Mouse (Mus musculus) liver (tissue): ENCODE data around the gene Espn.

Source experiments
- DNase-seq: peaks from one replicate; pipeline ENCODE4 v3.0.0-alpha.2; 2020; ENCODE audit warnings: mixed read lengths

Espn gene

DNA sequence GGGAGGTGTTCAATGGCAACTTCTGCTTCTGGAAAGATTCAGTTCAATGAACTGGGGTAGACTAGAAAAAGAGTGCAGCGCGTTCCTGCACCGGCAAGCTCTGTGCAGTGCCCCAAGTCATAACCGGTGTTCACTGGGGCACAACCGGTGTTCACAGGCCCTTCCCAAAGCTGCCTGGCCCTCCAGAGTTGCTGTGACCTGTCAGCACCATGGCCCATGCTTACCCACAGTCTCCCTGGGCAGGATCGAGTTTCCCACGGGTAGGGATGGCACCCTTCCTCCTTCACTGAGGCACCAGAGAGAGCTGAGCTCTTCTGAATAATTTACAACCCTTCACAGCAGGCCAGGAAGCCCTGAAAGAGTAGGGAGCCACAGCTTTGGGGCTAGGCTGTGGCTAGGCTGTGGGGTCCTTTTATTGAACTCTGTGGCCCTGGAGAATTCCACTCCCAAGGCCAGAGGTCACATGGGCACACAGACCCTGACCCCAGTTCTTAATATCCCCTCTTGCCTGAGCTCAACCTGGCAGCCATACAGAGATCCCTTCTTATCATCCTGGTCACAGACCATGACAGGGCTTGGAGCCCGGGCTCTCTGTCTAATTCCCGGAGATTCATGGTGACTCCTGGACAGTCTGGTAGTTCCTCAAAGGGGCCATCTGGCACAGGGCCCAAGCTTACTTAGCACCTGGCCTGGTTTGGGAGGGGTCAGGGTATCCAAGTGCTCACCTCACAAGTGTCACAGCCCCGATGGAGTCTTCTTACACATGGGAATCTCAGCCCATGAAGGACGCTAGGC is 5.9 kb downstream of the Espn start:
- no peak for DNase-seq

DNA sequence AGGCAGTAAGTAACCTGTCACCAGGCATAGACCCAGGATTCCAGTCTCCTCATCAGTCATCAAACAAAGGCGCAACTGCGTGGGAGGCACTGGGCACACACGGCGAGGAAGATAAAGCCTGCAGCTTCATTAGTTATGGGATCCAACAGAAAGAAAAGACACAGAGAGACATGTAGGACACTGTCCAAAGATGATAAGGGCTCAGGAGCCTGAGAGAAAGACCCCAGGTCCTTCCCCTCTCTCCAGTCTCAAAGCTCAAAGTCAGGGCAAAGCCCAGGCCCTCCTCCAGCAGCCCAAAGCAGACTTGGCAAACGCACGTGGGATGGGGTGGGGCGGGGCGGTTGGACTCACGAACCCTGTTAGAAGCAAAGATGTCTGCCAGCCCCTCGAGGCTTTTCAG is 6.7 kb downstream of the Espn start:
- DNase-seq, result no peak

DNA sequence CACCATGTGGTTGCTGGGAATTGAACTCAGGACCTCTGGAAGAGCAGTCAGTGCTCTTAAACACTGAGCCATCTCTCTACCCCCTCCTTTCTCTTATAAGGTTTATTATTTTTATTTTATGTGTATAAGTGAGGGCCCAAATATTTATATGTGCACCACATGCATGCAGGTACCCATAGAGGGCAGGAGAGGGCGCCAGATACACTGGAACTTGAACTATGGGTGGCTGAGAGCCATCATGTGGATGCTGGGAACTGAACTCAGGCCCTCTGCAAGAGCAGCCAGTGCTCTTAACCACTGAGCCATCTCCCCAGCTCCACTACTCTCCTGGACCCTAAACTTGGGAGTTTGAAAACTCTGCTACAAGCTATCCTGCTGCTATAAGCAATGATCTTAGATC is 8.5 kb downstream of the Espn start:
- no peak for DNase-seq

DNA sequence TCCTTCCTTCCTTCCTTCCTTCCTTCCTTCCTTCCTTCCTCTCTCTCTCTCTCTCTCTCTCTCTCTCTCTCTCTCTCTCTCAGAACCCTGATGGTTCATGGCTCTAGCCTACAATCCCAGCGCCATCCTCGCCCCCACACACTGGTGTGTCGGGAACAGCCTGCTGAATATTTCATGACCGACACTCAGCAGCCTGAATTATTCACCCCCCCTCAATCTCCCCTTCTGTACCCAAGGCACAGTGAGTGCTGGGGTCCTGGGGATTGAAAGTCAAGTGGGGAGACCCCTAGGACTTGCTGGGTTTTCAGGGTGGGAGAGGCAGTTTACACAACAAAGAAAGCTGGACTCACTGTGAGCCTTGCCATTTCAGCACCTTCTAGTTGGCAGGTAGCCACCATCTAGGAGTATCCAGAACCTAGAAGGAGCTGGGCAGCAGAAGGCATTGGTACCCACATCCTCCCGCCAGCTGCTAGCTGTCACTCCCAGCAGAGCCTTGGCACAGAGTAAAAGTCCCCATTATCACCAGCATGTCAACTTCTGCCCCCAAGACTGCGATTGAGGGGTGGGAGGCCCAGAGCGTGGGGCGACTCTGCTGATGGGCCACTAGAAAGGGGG is 10.5 kb downstream of the Espn start:
- DNase-seq, result no peak

DNA sequence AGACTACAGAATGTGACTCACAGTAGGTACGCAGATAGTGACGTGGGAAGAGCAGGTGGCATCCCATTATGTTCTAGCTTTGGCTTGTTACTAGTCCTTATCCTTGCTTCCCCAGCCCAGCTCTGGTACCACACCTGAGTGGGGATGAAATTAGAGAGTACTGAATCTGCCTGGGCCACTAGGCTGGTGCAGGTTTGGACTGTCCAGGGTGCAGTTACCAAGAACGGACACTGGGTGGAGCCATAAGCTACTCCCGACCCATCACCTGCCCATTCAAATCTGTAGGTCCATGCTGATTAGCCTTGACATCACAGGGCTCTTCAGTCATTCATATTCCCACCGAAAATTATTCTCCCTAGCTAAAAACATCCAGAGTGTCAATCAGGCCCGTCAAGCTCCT is 11.7 kb downstream of the Espn start:
- peak; percentile 67 for DNase-seq

DNA sequence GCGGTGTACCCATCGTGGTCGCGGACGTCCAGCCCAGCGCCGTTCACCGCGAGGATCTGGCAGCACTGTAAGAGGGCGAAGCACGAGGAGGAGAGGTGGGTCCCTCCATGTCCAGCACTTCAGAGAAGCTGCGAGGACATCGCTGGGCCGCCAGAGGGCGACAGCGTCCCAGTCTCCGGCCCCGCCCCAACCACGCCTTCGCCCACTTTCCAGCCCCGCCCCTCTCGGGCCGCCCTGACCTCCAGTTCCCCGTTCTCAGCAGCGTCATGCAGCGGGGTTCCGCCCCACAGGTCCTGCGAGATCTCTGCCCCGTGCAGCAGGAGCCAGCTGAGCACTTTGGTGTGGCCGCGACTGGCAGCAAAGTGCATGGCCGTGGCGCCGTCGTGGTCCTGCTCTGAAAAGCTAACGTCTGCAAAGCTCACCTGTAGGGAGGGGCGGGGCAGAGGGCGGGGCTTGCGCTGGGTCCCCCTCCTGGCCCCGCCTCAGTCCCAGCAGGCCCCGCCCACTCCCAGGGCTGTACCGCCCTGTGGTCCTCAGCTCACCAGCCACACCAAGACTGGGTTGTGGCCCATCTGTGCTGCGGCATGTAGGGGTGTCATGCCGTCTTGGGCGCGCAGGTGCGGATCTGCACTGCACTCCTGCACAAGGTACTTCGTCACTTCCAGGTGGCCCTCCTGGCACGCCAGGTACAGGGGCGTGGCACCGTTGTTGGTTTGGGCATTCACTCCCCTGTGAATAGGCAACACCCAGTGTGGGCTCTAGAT is 13.5 kb downstream of the Espn start:
- peak; percentile 90 for DNase-seq

DNA sequence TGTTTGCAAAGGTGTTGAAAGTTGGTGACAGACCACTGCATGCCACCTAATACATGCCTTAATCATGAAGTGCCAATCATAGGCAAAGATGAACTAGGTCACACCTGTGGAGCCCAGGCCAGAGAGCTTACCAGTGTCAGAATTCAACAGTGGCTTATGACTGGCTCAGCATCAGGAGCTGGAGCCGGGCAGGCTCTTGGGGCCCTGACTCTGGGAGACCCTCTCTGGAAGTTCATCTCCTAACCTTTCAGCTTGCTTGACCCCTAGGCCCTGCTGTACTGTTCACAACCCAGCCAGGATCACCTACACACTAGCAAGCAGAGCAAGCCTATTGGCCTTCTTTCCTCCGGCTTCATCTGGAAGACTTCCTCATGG is 15.3 kb downstream of the Espn start:
- DNase-seq, result no peak

DNA sequence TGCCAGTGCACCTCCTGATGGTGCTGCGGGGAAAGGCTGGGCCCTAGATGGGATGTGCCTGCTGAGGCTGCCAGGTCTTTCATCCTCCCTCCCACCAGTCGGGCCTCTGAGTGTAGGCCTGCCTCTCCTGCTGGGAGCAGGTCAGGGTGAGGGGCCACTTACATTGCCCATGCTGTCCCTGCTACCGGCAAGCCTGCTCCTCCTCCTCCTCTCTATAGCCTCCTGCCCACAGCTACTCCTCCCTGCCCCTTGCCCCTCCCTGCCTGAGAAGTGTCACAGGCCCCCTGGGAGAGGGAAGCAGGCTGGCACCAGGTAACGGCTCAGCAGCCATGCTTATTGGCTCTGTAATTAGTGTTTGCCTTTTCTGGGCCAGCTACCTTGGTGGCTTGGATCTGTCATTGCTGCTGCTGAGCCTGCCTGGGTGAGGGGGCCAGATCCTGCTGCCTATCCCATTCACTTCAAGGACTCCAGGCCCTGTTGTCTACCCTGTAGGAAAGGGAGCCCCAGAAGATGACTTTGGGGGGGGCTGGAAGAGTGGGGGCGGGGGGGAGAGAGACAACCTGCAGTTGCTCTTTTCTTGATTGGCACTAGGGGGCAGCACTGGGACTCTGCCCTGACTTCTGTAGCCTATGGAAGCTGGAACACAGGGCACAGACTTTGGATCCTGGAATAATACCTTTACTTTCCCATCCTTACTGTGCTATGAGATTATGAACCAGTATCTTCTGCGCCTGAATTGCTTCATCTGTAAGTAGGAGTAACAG is 15.9 kb downstream of the Espn start:
- no peak for DNase-seq

DNA sequence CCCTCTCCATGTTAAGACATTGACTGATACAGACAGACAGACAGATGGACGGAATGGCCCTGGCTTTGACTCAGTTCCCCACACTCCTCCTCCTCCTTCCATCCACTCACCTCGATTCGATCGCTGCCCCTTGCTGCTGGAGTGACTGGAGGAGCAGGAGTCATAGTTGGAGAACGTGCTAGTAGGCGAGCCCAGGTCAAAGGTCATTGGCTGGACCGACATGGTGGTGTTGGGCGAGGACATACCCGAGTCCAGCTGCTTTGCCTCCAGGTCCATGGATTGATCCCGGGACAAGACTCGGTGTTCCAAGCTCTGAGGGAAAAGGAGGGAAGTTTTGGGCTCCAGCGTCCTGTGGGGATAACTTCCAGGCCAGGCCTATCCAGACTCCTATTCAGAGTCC is 16.8 kb downstream of the Espn start:
- DNase-seq, result no peak

DNA sequence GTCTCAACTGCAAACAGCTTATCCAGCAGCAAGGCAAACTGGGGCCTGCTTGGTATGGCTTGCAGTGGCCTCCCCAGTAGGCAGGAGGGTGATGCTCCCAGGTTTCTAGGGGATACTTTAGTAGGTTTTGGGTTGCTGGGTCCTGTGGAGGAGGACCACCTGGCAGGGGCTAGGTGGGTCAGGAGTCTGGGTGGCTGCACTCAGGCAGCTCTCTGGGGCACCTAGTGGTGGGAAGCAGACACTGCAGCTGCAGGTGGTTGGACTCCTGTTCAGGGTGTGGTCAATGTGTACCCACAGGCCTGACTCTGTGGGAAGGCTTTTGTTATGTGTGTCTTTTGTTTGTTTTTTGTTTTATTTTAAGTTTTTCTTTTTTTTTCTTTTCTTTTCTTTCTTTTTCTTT is 17.7 kb downstream of the Espn start:
- peak; percentile 73 for DNase-seq

DNA sequence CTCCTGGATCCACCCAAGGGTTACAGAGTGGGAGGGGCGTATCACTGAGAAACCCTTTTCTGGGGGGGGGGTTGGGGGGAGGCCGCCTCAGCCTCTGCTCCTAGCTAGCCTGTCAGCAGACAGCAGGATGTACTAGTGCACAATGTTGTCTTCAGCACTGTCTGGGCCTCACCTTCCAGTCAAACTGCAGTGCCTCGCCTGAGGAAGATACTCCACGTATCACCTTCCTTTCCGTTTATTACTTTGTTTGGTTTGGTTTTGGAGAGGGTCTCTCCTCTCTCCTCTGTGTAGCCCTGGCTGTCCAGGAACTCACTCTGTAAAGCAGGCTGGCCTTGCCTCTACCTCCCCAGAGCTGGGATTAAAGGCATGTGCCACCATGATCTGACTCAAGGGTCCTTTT is 19.0 kb downstream of the Espn start:
- DNase-seq, result no peak

DNA sequence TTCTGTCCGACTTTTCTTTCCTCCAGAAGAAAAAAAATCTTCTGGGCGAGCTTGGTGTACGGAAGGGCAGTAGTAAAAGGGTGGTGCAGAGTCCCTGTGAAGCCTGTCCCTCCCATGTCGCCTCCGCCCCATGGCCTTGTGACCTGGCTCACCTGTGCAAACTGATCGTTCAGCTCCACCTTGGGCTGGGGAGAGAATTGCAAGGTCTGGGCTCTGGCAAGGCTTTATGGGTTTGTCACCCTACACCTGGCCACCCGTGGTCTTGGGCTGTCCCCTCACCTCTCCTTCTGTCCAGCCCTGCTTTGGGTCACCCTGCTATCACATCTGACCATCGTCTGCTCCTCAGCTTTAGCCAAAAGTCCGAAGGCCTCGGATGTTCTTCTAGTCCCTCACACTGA is 19.4 kb downstream of the Espn start:
- no peak for DNase-seq

DNA sequence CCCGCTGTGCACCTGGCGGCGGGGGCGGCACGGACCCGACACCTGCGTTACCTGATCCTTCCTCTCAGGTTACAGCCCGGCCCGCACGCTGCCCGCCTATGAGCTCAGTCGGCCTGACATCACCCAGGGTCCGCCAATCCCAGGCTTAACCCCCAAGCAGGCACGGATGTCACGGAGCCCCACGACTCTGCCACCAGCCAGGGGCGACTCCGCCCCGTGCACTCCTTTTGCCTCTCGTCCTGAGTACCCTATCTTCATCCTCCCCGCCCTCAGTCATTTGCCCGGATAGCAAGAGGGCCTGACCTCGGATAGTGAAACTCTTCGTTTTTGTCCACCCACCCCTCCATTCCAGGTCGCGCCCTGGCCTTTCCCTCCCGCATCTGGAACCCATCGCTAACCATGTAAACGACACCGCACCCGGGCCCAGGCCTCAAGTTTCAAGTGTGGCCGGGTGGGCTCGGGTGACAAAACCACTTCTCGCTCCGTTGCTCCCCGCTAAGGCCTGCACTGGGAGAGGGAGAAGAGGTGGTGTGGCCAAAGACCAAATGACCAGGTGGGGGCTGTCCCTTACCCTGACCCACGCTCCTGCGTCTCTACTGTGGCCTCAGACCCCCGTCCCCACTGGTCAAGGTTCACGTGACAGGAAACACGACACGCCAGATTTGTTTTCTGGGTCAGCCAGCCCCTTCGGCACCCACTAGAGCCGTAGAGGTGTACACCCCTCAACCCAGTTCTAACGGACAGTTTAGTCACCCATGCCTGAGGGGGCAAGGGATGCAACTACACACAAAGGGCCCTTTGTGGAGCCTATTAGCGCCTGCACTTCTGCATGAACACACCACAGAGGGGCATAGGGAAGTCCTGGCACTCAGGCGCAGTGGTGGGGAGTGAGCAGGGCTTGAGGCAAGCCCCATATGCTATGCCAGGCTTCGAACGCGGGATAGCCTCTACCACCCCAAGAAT is 20.1 kb downstream of the Espn start:
- no peak for DNase-seq

DNA sequence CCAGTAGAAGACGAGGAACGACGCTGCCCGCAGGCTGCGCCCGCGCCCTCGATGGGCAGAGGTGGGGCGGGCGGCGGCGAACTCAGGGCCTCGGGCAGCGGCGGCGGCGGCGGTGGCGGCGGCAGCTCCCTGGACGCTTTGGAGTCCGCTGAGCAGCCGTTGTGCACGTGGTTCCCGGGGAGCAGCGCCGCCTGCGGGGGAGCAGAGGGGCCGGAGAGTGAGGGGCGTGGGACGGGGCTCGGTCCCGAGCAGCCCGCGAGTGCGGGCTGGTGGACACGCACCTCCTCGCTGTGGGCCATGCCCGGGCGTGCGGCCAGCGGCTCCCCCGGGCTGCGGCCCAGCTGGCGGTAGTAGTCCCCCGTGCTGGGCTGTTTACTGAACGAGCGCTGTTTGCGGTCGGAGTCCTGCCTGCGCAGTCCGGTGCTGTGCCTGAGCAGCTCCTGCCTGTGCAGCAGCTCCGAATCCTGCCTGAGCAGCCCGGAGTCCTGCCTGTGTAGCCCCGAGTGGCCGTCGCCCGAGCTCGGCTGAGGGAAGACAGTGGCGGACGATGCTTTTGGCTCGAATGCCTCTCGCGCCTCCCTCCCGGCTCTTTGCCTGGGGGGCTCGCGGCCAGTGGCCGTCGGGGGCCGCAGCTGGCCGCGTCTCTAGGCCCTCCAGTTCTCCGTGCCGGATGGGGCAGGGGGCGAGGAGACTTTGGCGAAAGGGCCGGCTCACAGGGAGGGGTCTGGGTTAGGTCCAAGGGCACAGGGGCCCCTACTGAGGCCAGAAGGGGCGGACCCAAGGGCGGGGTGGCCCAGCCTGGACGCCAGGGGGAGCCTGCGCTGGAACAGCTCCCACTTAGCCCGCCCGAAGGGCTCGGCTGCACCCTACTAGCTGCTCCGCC is 21.2 kb downstream of the Espn start:
- peak; percentile 61 for DNase-seq

DNA sequence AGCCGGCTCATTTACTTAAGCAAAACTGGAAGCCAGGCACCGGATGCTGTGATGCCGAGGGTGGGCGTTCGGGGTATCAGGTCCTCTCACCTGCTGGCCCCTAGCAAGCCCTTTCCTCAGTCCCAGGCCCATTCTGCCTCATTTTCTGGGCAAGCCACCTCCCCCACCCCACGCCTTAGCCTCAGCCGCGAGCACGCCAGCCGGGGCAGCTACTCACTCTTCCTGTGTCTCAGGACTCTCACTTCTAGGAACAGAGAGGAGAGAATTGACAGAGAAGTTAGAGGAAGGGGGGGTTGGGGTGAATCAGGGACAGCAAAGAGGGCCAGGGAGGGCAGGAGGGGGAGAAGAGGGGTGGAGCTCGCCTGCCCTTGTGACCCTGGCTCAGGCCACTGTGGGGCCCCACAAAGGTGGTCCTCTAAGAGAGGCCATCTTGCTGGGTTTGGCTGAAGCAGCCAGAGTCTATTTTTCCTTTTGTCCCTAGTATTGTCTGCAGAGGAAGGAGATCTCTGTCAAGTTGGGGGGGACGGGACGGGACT is 22.7 kb downstream of the Espn start:
- DNase-seq, result no peak

DNA sequence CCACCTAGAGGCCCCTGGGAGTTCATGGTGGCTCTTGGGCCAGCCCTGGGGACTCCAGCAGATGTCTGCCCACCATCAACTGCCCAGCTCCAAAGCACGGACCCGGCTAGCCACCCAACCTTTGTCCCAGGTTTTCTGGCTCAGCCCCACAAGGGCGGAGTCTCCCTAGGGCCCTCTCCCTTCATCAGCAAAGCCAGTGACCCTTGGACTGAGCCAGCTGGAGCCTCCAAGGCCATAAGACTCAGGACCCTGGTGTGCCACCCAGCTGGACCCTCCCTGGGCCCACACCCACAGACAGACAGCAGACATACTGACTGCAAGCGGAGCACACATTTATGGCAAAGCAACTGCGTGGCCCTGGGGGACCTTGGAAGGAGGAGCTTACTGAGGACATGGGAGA is 23.4 kb downstream of the Espn start:
- no peak for DNase-seq

DNA sequence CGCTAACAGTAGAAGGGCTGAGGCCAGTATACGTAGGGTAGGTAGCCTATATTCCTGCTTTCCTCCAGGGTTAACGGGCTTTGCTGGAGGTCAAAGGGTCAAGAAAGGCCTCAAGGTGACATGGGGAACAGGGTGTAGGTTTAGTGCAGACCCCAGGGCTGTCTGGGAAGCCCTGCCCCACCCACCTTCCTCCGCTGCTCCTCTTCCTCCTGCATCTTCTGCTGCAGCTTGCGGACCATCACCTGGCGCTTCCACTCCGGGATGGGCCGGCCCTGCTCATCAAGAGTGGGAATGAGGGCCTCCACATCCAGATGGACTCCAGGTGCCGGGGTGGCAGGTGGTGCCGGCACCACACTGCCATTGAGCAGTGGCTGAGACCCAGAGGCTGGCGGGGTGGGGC is 24.3 kb downstream of the Espn start:
- DNase-seq, result no peak

DNA sequence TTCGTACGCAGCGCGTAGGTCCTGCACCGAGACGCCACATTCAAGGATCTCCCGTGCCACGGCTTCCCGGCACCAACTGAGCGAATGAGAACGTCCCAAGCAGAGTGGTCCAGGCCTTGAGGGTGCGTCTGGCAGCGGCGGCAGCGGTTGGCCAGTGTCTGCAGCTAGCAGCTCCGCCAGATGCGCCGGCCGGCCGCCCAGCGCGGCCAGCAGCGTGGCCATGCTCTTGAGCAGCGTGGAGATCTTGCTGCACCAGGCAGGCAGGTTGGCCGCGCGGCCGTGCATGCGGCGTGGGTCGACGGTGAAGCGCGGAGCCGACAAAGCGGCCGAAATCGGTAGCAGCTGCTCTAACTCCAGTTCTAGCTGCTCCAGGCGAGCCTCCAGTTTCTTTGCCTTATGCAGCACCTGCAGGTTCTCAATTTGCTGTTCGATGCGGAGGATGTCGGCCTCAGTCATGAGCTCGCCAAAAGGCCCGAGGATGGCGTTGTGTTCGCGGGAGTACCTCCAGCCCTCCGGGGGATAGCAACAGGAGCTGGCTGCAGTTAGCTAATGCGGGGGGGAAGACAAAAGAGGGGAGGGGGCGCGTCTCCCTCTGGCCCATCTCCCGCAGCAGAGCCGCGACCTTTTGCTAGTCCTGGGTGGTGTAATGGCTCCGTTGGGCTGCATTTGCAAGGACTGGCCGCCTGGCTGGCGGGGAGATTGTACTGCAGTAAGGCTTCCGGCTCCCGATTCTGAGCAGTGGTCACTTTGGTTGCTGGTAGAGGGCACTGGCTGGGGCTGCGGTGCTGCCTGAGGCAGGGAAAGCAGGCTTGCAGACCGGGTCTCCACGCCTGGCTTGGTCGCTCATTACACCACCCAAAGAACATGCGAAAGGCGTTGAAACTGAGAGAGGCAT is 25.9 kb downstream of the Espn start:
- DNase-seq, result no peak

DNA sequence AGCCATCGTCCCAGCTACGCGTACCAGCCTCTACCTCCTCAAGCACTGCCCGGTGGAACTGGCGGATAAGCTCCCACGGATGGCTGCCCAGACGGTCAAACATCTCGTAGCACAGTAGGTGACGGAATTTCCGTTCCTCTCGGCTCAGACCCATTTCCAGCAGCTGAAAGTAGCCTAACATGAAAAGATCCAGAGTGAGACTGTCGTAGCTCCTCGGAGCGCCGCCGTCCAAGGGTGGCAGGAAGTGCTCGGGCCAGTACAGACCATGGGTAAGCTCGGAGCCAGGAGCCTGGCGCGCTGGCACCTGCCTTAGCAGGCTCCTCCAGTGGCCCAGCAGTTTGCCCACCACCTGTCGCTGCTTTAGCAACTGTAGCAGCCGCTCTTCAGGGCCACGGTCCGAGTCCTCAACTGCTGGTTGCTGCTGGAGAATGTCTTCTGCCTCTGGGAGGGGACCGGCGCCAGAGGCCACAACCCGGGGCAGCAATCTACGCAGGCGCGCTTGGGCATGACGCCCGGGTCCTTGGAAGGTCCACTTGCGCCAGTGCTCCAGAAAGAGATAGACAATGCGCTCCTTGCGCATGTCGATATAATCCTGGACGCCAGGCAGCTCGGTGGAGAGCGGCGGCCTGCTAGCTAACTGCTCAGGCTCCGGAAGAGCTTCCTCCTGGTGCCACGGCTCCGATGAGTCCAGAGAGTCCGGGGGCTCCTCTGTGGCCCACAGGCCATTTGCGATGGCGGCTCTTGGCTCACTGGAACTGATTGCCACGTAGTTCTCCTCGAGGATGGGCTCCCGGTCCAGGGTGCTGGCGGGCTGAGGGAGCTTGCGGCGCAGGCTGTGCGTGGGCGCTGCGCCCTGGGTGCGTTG is 26.8 kb downstream of the Espn start:
- DNase-seq, result no peak
